Comparison of ENCODE assay signal across 24 mouse cellular contexts in the genomic region with DNA sequence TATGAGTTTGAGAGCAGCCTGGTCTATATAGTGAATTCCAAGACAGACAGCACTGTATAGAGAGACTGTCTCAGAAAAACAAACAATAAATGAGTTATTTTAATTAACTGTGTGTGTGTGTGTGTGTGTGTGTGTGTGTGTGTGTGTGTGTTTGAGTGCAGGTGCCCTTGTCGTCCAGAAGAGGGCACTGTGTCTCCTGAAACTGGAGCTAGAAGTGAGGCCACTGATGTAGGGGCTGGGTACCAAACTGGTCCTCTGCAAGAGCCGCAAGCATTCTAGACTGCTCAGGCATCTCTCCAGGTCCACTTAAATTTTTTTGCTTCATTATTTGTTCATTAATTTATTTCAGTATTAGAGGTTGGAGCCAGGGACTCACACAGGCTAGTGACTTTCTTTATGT. TPM values are rescaled to one million over a fixed set of nuclear protein-coding genes. Genes with fewer than 3 reads are reported as not detected.
DNase-seq lines count a peak whose midpoint lies in the region; ATAC-seq and TF ChIP-seq lines count a peak whose summit lies in the region.
"Had no signal": no experiment of that assay in that cellular context is flagged by ENCODE, and none has a peak within 500 bp of the region (broad histone marks: within the 10 kb centered on the region; RNA-seq: fewer than 3 reads in every experiment).

No protein-coding gene starts in this region.

- WGBS in liver, embryonic 14.5 days (ENCODE audit: insufficient replicate concordance) = 67% methylated on average over 2 of the region's 2 CpGs
- WGBS in stomach, postnatal 0 days = 76% methylated on average over 2 of the region's 2 CpGs

- no peaks in the 10 kb centered on the region for H3K9me3 ChIP-seq in liver, embryonic 14.5 days (ENCODE audit: control insufficient read depth, low read length)
- no peaks in the 10 kb centered on the region for H3K9me3 ChIP-seq in stomach, postnatal 0 days (ENCODE audit: control insufficient read depth, low read length)
- H3K9me3 ChIP-seq: embryonic facial prominence, embryonic 12.5 days; embryonic facial prominence, embryonic 15.5 days; heart, embryonic 10.5 days; hindbrain, embryonic 15.5 days had no signal

- no peak for TF ChIP-seq EP300 in liver, embryonic 14.5 days (IDR thresholded peaks at IDR 0.05; ENCODE audit: low read depth)
- no peak for TF ChIP-seq EP300 in stomach, postnatal 0 days (optimal IDR thresholded peaks at IDR 0.05)

- H3K27ac ChIP-seq in liver, embryonic 14.5 days = no peak overlapping the region
- H3K27ac ChIP-seq in testis, adult 2 months (ENCODE audit: control insufficient read depth, insufficient read depth, low read depth, low read length) = no peak overlapping the region
- no peak overlapping the region for H3K27ac ChIP-seq in stomach, postnatal 0 days (replicated peaks)
- H3K27ac ChIP-seq: embryonic facial prominence, embryonic 12.5 days; embryonic facial prominence, embryonic 15.5 days; heart, adult 2 months; heart, embryonic 10.5 days; hindbrain, embryonic 15.5 days had no signal

- peak; percentile 21; the same call in 1 of the 2 replicates for TF ChIP-seq CTCF in liver, embryonic 14.5 days (IDR thresholded peaks at IDR 0.05; ENCODE audit: low read depth)
- peak; percentile 10; the same call in 1 of the 2 replicates for TF ChIP-seq CTCF in testis, adult 2 months (IDR thresholded peaks at IDR 0.05; ENCODE audit: control insufficient read depth, insufficient read depth, insufficient replicate concordance, low read depth, low read length)
- TF ChIP-seq CTCF in stomach, postnatal 0 days (IDR thresholded peaks at IDR 0.05; ENCODE audit: low read depth) = 0 out of 2 replicates have a peak, but pooled peaks have one; percentile 16

- no peak for DNase-seq in liver, embryonic 14.5 days (ENCODE audit: low read depth in 3 of 3, low spot score in 3 of 3)
- DNase-seq in liver (no peak), R1 (ENCODE audit: low read depth, low spot score) (peak; percentile 64)
- DNase-seq in testis, postnatal 10 days (ENCODE audit: low spot score) = no peak
- DNase-seq in stomach, postnatal 0 days (ENCODE audit: low spot score) = no peak
- DNase-seq in thymus, postnatal 10 days (ENCODE audit: low spot score in 2 of 2) = no peak
- DNase-seq in frontal cortex, postnatal 10 days (ENCODE audit: low spot score in 2 of 2) = no peak
- DNase-seq: adrenal gland, adult 8-10 months; adrenal gland, postnatal 25 days; cerebellum, adult 2 months; cerebellum, adult 9-11 months; cerebellum, postnatal 25 days; forebrain, postnatal 0 days; gastrocnemius, postnatal 36 days; heart, adult 2 months had no signal

- ATAC-seq in liver, embryonic 14.5 days (ENCODE audit: insufficient read depth) = no peak
- ATAC-seq in stomach, postnatal 0 days (ENCODE audit: low FRiP score, low TSS enrichment) = no peak
- ATAC-seq: activated CD4-positive, CD25-positive, alpha-beta regulatory T cell, adult 4 months; forebrain, embryonic 14.5 days; forebrain, postnatal 0 days; intestine, postnatal 0 days; Patski had no signal

- no peak overlapping the region for H3K4me2 ChIP-seq in liver, embryonic 14.5 days (ENCODE audit: low read depth)
- H3K4me2 ChIP-seq in stomach, postnatal 0 days (replicated peaks; ENCODE audit: low read depth) = no peak overlapping the region
- H3K4me2 ChIP-seq: embryonic facial prominence, embryonic 12.5 days; embryonic facial prominence, embryonic 15.5 days; hindbrain, embryonic 15.5 days had no signal

- H3K9ac ChIP-seq in liver, embryonic 14.5 days (replicated peaks) = no peak overlapping the region
- no peak overlapping the region for H3K9ac ChIP-seq in stomach, postnatal 0 days (ENCODE audit: low read length)
- H3K9ac ChIP-seq: embryonic facial prominence, embryonic 12.5 days; embryonic facial prominence, embryonic 15.5 days; forebrain, postnatal 0 days; hindbrain, embryonic 15.5 days had no signal

- H3K4me1 ChIP-seq in liver, embryonic 14.5 days (replicated peaks; ENCODE audit: control insufficient read depth in 2 of 2, insufficient read depth in 2 of 2, low read length in 1 of 2) = peaks cover 0 to 7% of the 10 kb centered on the region in 2 experiments; a peak in 2 of 4 replicates
- H3K4me1 ChIP-seq in testis, adult 2 months (ENCODE audit: control insufficient read depth, insufficient read depth, low read length) = peaks cover 5% of the 10 kb centered on the region; the same call in 1 of the 2 replicates
- no peaks in the 10 kb centered on the region for H3K4me1 ChIP-seq in stomach, postnatal 0 days (replicated peaks; ENCODE audit: control insufficient read depth, insufficient read depth)
- H3K4me1 ChIP-seq: embryonic facial prominence, embryonic 12.5 days; embryonic facial prominence, embryonic 15.5 days; hindbrain, embryonic 15.5 days had no signal

- TF ChIP-seq POLR2A in testis, adult 2 months (IDR thresholded peaks at IDR 0.05; ENCODE audit: control insufficient read depth, low read depth, low read length) = no peak

- H3K4me3 ChIP-seq in liver, embryonic 14.5 days (ENCODE audit: insufficient read depth in 1 of 2, low read depth in 2 of 2, low read length in 2 of 2) = no peak overlapping the region
- no peak overlapping the region for H3K4me3 ChIP-seq in testis, adult 2 months (ENCODE audit: control insufficient read depth, low read depth, low read length)
- H3K4me3 ChIP-seq in stomach, postnatal 0 days (ENCODE audit: low read depth, low read length) = no peak overlapping the region
- H3K4me3 ChIP-seq: embryonic facial prominence, embryonic 12.5 days; embryonic facial prominence, embryonic 15.5 days; heart, adult 2 months; heart, embryonic 10.5 days; hindbrain, embryonic 15.5 days had no signal

- no peaks in the 10 kb centered on the region for H3K36me3 ChIP-seq in liver, embryonic 14.5 days (replicated peaks; ENCODE audit: control insufficient read depth, insufficient read depth, low read depth)
- no peaks in the 10 kb centered on the region for H3K36me3 ChIP-seq in testis, adult 2 months (ENCODE audit: control insufficient read depth, insufficient read depth, low read length)
- no peaks in the 10 kb centered on the region for H3K36me3 ChIP-seq in stomach, postnatal 0 days (ENCODE audit: control insufficient read depth, insufficient read depth, low read length)
- H3K36me3 ChIP-seq: embryonic facial prominence, embryonic 12.5 days; embryonic facial prominence, embryonic 15.5 days; heart, embryonic 10.5 days; hindbrain, embryonic 15.5 days had no signal

- no peaks in the 10 kb centered on the region for H3K27me3 ChIP-seq in liver, embryonic 14.5 days (ENCODE audit: control insufficient read depth, insufficient read depth, low read length)
- no peaks in the 10 kb centered on the region for H3K27me3 ChIP-seq in testis, adult 2 months (ENCODE audit: control insufficient read depth, insufficient read depth, low read length)
- no peaks in the 10 kb centered on the region for H3K27me3 ChIP-seq in stomach, postnatal 0 days (ENCODE audit: control insufficient read depth, insufficient read depth, low read length)
- H3K27me3 ChIP-seq: embryonic facial prominence, embryonic 12.5 days; embryonic facial prominence, embryonic 15.5 days; hindbrain, embryonic 15.5 days; Patski had no signal

RNA-seq across cellular contexts. Expression of gene Ptafr, which starts 35.0 kb away (rescaled TPM):
- polyA plus RNA-seq in liver, embryonic 14.5 days (2012; rRNA removed) = 0.52 and 0.61 TPM in 2 replicates
- polyA plus RNA-seq in liver, embryonic 14.5 days (2014; fragmentation: Nextera tagmentation; extraction: Ambion mirVana) = 0.18 and 0.25 TPM in 2 replicates
- 0.28 and 0.46 TPM in 2 replicates for polyA plus RNA-seq in testis, adult 2 months (2012; rRNA removed)
- polyA plus RNA-seq in stomach, postnatal 0 days (2015; fragmentation: Nextera tagmentation; extraction: Ambion mirVana) = 0.88 and 0.90 TPM in 2 replicates
- polyA plus RNA-seq: Patski had no signal

RNA-seq across cellular contexts. Expression of gene Eya3, which starts 39.9 kb away (rescaled TPM):
- polyA plus RNA-seq in liver, embryonic 14.5 days (2012; rRNA removed) = 11.5 and 12.0 TPM in 2 replicates
- polyA plus RNA-seq in liver, embryonic 14.5 days (2014; fragmentation: Nextera tagmentation; extraction: Ambion mirVana) = 13.5 and 14.6 TPM in 2 replicates
- polyA plus RNA-seq in testis, adult 2 months (2012; rRNA removed) = 56.3 and 65.2 TPM in 2 replicates
- polyA plus RNA-seq in stomach, postnatal 0 days (2015; fragmentation: Nextera tagmentation; extraction: Ambion mirVana) = 9.9 and 10.4 TPM in 2 replicates
